Mouse (Mus musculus) thymus, postnatal 10 days (tissue): ENCODE data around the gene Cyp4f13.

ENCODE experiments used
- DNase-seq, 2 experiments: peaks; one replicate each; pipeline ENCODE4 v3.0.0; 2021; ENCODE audit warnings: low spot score in 2 of 2

Cyp4f13 gene

GRCm38 (mm10) chr17:32906172-32906571 is 41.0 kb downstream of the Cyp4f13 start:
- DNase-seq: no peak

GRCm38 (mm10) chr17:32905239-32905638 is 42.0 kb downstream of the Cyp4f13 start:
- peak; percentile 9 to 65 for DNase-seq

GRCm38 (mm10) chr17:32904414-32904813 is 42.8 kb downstream of the Cyp4f13 start:
- peak in 1 of 2 experiments; percentile 10 for DNase-seq

- DNase-seq: no peak
These were observed 45.3 kb downstream of the Cyp4f13 start for GRCm38 (mm10) chr17:32901751-32902525.

- no peak for DNase-seq
These were observed 51.8 kb downstream of the Cyp4f13 start for GRCm38 (mm10) chr17:32895421-32895820.

GRCm38 (mm10) chr17:32893901-32894300 is 53.3 kb downstream of the Cyp4f13 start:
- DNase-seq: no peak

GRCm38 (mm10) chr17:32891239-32892180 is 55.7 kb downstream of the Cyp4f13 start, which contains the start of gene Zfp870:
Gene Zfp870, minus strand, starts transcription at chr17:32891642.
- peak; percentile 82 to 83 for DNase-seq

GRCm38 (mm10) chr17:32890852-32891238 is 56.4 kb downstream of the Cyp4f13 start:
- DNase-seq: no peak

GRCm38 (mm10) chr17:32889611-32890010 is 57.6 kb downstream of the Cyp4f13 start:
- no peak for DNase-seq

GRCm38 (mm10) chr17:32880320-32881218 is 66.6 kb downstream of the Cyp4f13 start:
- no peak for DNase-seq

GRCm38 (mm10) chr17:32878773-32879172 is 68.4 kb downstream of the Cyp4f13 start:
- no peak for DNase-seq

- DNase-seq: no peak
These were observed 69.6 kb downstream of the Cyp4f13 start for GRCm38 (mm10) chr17:32877471-32878171.
